Mouse (Mus musculus): ENCODE measurements around the gene Olfr1489. TPM values are rescaled to one million over a fixed set of nuclear protein-coding genes. Genes with fewer than 3 reads are reported as not detected.

Olfr1489 gene
- polyA plus RNA-seq (2012; rRNA removed), result not detected in 2 replicates

GRCm38 (mm10) chr19:13631321-13631720, at the start of gene Olfr1489:
Gene Olfr1489 (plus strand): TSS chr19:13631621.

GRCm38 (mm10) chr19:13583211-13583610, 48.2 kb upstream of the Olfr1489 start, which contains the start of gene Olfr1484:
Gene Olfr1484 (plus strand): TSS chr19:13583511.

DNA sequence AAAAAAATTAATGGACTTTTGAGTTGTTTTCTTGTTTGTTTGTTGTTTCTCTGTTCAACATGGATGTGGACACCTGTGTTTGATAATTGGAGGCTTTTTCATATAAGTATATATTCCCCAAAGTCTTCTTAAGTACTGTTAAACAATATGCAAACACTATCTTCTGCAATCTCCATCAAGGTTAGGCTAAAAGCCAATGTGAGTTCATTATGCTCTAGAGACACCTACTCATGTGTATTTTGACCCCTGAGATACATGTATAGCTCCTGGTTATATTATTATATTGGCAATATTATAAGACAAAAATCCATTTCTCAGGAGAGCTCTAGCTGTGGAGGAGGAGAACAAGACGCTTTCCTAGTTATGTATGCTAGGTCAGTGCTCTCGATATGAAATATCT, 14.3 kb upstream of the Olfr1489 start, which contains the start of gene Olfr1487:
Olfr1487 (plus strand) TSS at position 301 of the 400 bp plus-strand sequence.

GRCm38 (mm10) chr19:13650791-13651190, 19.4 kb downstream of the Olfr1489 start, which contains the start of gene Olfr1490:
Gene Olfr1490 (plus strand): TSS chr19:13651091.

Other genes with a start within 250 kb of the Olfr1489 start
- gene Olfr1469, start 223.8 kb upstream of the Olfr1489 start, polyA plus RNA-seq (2012; rRNA removed), result not detected in 2 replicates
- not detected in 2 replicates for gene Olfr1471, start 188.2 kb upstream of the Olfr1489 start, polyA plus RNA-seq (2012; rRNA removed)
- gene Olfr1472, start 175.5 kb upstream of the Olfr1489 start, polyA plus RNA-seq (2012; rRNA removed), result not detected in 2 replicates
- gene Olfr1474, start 162.1 kb upstream of the Olfr1489 start, polyA plus RNA-seq (2012; rRNA removed), result not detected in 2 replicates
- not detected in 2 replicates for gene Olfr1475, start 151.4 kb upstream of the Olfr1489 start, polyA plus RNA-seq (2012; rRNA removed)
- gene Olfr1477, start 131.1 kb upstream of the Olfr1489 start, polyA plus RNA-seq (2012; rRNA removed), result not detected in 2 replicates
- gene Olfr1480, start 103.7 kb upstream of the Olfr1489 start, polyA plus RNA-seq (2012; rRNA removed), result not detected in 2 replicates
- not detected in 2 replicates for gene Olfr1484, start 48.1 kb upstream of the Olfr1489 start, polyA plus RNA-seq (2012; rRNA removed)
- gene Olfr1487, start 14.2 kb upstream of the Olfr1489 start, polyA plus RNA-seq (2012; rRNA removed), result not detected in 2 replicates
- not detected in 2 replicates for gene Olfr1490, start 19.5 kb downstream of the Olfr1489 start, polyA plus RNA-seq (2012; rRNA removed)
- not detected in 2 replicates for gene Olfr1491, start 65.6 kb downstream of the Olfr1489 start, polyA plus RNA-seq (2012; rRNA removed)
- gene Olfr1493-ps1, start 91.7 kb downstream of the Olfr1489 start, polyA plus RNA-seq (2012; rRNA removed), result not detected in 2 replicates
- not detected in 2 replicates for gene Olfr1494, start 108.1 kb downstream of the Olfr1489 start, polyA plus RNA-seq (2012; rRNA removed)
- gene Olfr1495, start 133.0 kb downstream of the Olfr1489 start, polyA plus RNA-seq (2012; rRNA removed), result not detected in 2 replicates
- gene Olfr1496, start 146.3 kb downstream of the Olfr1489 start, polyA plus RNA-seq (2012; rRNA removed), result not detected in 2 replicates
- gene Olfr1497, start 166.6 kb downstream of the Olfr1489 start, polyA plus RNA-seq (2012; rRNA removed), result not detected in 2 replicates
- gene Olfr1499, start 187.8 kb downstream of the Olfr1489 start, polyA plus RNA-seq (2012; rRNA removed), result not detected in 2 replicates
- gene Olfr1500, start 198.9 kb downstream of the Olfr1489 start, polyA plus RNA-seq (2012; rRNA removed), result not detected in 2 replicates
- not detected in 2 replicates for gene Olfr1501, start 219.1 kb downstream of the Olfr1489 start, polyA plus RNA-seq (2012; rRNA removed)
- not detected in 2 replicates for gene Olfr1502, start 230.2 kb downstream of the Olfr1489 start, polyA plus RNA-seq (2012; rRNA removed)

Data from central nervous system, embryonic 11.5 days (tissue).